Mouse (Mus musculus): ENCODE measurements around the gene Abat.

- TF ChIP-seq POLR2A (IDR thresholded peaks at IDR 0.05; ENCODE audit: borderline replicate concordance, extremely low read depth, low read depth, low read length) (no peak), CTCF (IDR thresholded peaks at IDR 0.05; ENCODE audit: insufficient read depth, low read length) (no peak)
These were observed 8.1 kb downstream of the Abat start for GRCm38 (mm10) chr16:8521322-8521721.
